Mouse (Mus musculus) testis, postnatal 14 days (tissue): Measurements from ENCODE around the gene Sorcs2.

Source experiments
- DNase-seq: peaks from one replicate; pipeline ENCODE4 v3.0.0; 2021; ENCODE audit warnings: low spot score

Gene Sorcs2

GRCm38 (mm10) chr5:36358161-36358560 lies 39.8 kb downstream of the Sorcs2 start:
- no peak for DNase-seq

- DNase-seq, result no peak
Measured at GRCm38 (mm10) chr5:36356659-36357058, 41.3 kb downstream of the Sorcs2 start.

GRCm38 (mm10) chr5:36355683-36356082 lies 42.3 kb downstream of the Sorcs2 start:
- DNase-seq, result no peak

GRCm38 (mm10) chr5:36353679-36354078 lies 44.3 kb downstream of the Sorcs2 start:
- DNase-seq, result no peak

GRCm38 (mm10) chr5:36353194-36353593 lies 44.7 kb downstream of the Sorcs2 start:
- no peak for DNase-seq

GRCm38 (mm10) chr5:36346698-36347097 lies 51.2 kb downstream of the Sorcs2 start:
- no peak for DNase-seq

- DNase-seq, result no peak
Measured at GRCm38 (mm10) chr5:36339283-36339682, 58.7 kb downstream of the Sorcs2 start.

GRCm38 (mm10) chr5:36336252-36336651 lies 61.7 kb downstream of the Sorcs2 start:
- DNase-seq, result no peak

- no peak for DNase-seq
Measured at GRCm38 (mm10) chr5:36335661-36336060, 62.3 kb downstream of the Sorcs2 start.

- DNase-seq, result no peak
Measured at GRCm38 (mm10) chr5:36334227-36334626, 63.7 kb downstream of the Sorcs2 start.

- no peak for DNase-seq
Measured at GRCm38 (mm10) chr5:36330472-36331155, 67.3 kb downstream of the Sorcs2 start.

GRCm38 (mm10) chr5:36326057-36327010 lies 71.6 kb downstream of the Sorcs2 start:
- no peak for DNase-seq

- peak; percentile 41 for DNase-seq
Measured at GRCm38 (mm10) chr5:36324140-36324572, 73.8 kb downstream of the Sorcs2 start.

- peak; percentile 41 for DNase-seq
Measured at GRCm38 (mm10) chr5:36323526-36323925, 74.4 kb downstream of the Sorcs2 start.

- peak; percentile 67 for DNase-seq
Measured at GRCm38 (mm10) chr5:36321581-36321980, 76.4 kb downstream of the Sorcs2 start.

GRCm38 (mm10) chr5:36320667-36321066 lies 77.3 kb downstream of the Sorcs2 start:
- DNase-seq, result no peak

- no peak for DNase-seq
Measured at GRCm38 (mm10) chr5:36317641-36318368, 80.1 kb downstream of the Sorcs2 start.

- DNase-seq, result no peak
Measured at GRCm38 (mm10) chr5:36315106-36315505, 82.8 kb downstream of the Sorcs2 start.

GRCm38 (mm10) chr5:36313353-36314079 lies 84.4 kb downstream of the Sorcs2 start:
- no peak for DNase-seq

- DNase-seq, result no peak
Measured at GRCm38 (mm10) chr5:36312926-36313325, 85.0 kb downstream of the Sorcs2 start.

GRCm38 (mm10) chr5:36304299-36304980 lies 93.5 kb downstream of the Sorcs2 start:
- no peak for DNase-seq
